Mouse (Mus musculus) liver, postnatal 0 days (tissue): Measurements from ENCODE around the gene Brd9. TPM values are rescaled to one million over a fixed set of nuclear protein-coding genes. Genes with fewer than 3 reads are reported as not detected.

Source experiments
- ATAC-seq: fragments of 200-750 bp; cut with Nextera tagmentation; 2 replicates; pipeline ENCODE4 v1.8.0; 2017; ENCODE audit warnings: mild to moderate bottlenecking, moderate library complexity
- DNase-seq: peaks from one replicate; pipeline ENCODE4 v3.0.0-alpha.2; 2016
- H3K27ac ChIP-seq: fragments of 300-500 bp; sonication (generic); 2 replicates; pipeline ENCODE4 v1.5.1; 2014; ENCODE audit warnings: antibody characterized with exemption, moderate library complexity, mild to moderate bottlenecking, low read depth
- H3K27me3 ChIP-seq: fragments of 300-500 bp; sonication (generic); 2 replicates; pipeline ENCODE4 v1.6.1; 2014; ENCODE audit warnings: low read length, control low read depth, mixed read lengths; ENCODE audit not compliant: insufficient read depth
- H3K36me3 ChIP-seq: fragments of 300-500 bp; sonication (generic); replicated peaks from 2 replicates; pipeline ENCODE4 v1.6.1; 2014; ENCODE audit warnings: mild to moderate bottlenecking, control low read depth, low read length, moderate library complexity, mixed read lengths; ENCODE audit not compliant: insufficient read depth
- H3K4me1 ChIP-seq: fragments of 300-500 bp; sonication (generic); 2 replicates; pipeline ENCODE4 v1.6.1; 2014; ENCODE audit warnings: antibody characterized with exemption, mild to moderate bottlenecking, control low read depth; ENCODE audit not compliant: insufficient read depth
- H3K4me2 ChIP-seq: fragments of 300-500 bp; sonication (generic); 2 replicates; pipeline ENCODE4 v1.6.1; 2014; ENCODE audit warnings: low read depth, mild to moderate bottlenecking, low read length, moderate library complexity, mixed read lengths
- H3K4me3 ChIP-seq: fragments of 300-500 bp; sonication (generic); 2 replicates; pipeline ENCODE4 v1.5.1; 2014; ENCODE audit warnings: low read depth, low read length
- H3K9ac ChIP-seq: fragments of 300-500 bp; sonication (generic); replicated peaks from 2 replicates; pipeline ENCODE4 v1.6.1; 2014; ENCODE audit warnings: mild to moderate bottlenecking, moderate library complexity
- H3K9me3 ChIP-seq: fragments of 300-500 bp; sonication (generic); 2 replicates; pipeline ENCODE4 v1.6.1; 2016; ENCODE audit warnings: mild to moderate bottlenecking, control low read depth, low read length, mixed read lengths
- CTCF ChIP-seq: sonication (generic); IDR thresholded peaks from 2 replicates; pipeline ENCODE4 v1.5.1; 2016; ENCODE audit warnings: antibody characterized with exemption, low read depth
- EP300 ChIP-seq: IDR thresholded peaks from 2 replicates; pipeline ENCODE4 v1.6.1; 2016; ENCODE audit warnings: antibody characterized with exemption, low read depth, mild to moderate bottlenecking
- WGBS: fragments of 180-500 bp; shearing (Covaris S2); extraction: QIAGEN DNeasy Blood & Tissue Kit; methylation state at CpG from one replicate; pipeline ENCODE4 v1.1.7; 2014; ENCODE audit not compliant: insufficient replicate concordance; 5-methylcytosine and 5-hydroxymethylcytosine counted together
- polyA plus RNA-seq: library from polyadenylated mRNA; unstranded; fragments of >200 nt; fragmentation: Nextera tagmentation; extraction: Ambion mirVana; gene quantifications from 2 replicates; pipeline ENCODE4 v1.2.1, GENCODE M21; 2015

Brd9 gene
- polyA plus RNA-seq, 1 experiment from 2014 or later = 10.6 TPM

DNA sequence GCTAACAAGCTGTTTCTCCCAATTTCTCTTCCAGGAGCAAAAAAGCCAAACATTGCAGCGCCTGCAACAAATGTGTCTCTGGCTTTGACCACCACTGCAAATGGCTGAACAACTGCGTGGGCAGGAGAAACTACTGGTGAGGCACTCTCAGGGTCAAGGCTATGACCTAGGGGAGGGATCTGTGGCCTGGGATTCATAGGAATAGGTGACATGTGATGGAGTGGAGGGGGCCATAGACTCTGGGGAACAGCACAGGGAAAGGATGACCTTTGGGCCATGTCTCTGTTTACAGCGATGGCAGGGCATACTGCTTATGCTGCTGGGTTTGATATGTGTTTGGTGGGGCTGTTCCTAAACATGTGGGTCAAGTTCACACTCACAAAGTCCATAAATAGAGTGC is 36.9 kb downstream of the Brd9 start:
- H3K9ac ChIP-seq = no peak overlapping the region
- H3K4me2 ChIP-seq = no peak overlapping the region
- 0 out of 2 replicates have a peak, but pooled peaks cover 8% of the 10 kb centered on the region for H3K4me1 ChIP-seq
- H3K9me3 ChIP-seq = no peaks in the 10 kb centered on the region
- DNase-seq (no peak), ATAC-seq (no peak)
- 59% methylated on average over 3 of the region's 3 CpGs for WGBS
- no peaks in the 10 kb centered on the region for H3K36me3 ChIP-seq
- H3K27ac ChIP-seq = no peak overlapping the region
- H3K27me3 ChIP-seq = no peaks in the 10 kb centered on the region
- no peak for TF ChIP-seq CTCF
- TF ChIP-seq EP300 = no peak
- H3K4me3 ChIP-seq = no peak overlapping the region

DNA sequence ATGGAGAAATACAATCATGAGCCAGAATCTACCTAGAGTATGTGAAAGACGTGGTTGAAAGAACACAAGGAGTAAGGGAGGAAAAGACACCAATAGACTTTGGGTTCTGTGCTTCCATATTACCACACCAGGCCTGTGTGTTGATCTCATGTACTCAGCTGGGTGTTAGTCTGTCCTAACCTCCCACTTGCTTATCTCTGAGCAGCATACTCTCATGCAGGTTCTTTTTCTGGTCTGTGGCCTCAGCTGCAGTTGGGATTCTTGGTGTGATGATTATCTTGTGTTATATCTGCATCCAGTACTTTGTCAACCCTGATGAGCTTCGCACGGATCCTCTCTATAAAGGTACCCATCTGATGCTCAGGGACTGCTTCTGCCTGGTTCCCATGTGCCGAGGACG is 39.3 kb downstream of the Brd9 start:
- Histone ChIP-seq H3K4me2 (no peak overlapping the region), H3K27me3 (no peaks in the 10 kb centered on the region), H3K9me3 (no peaks in the 10 kb centered on the region), H3K36me3 (no peaks in the 10 kb centered on the region), H3K9ac (no peak overlapping the region), H3K27ac (no peak overlapping the region), H3K4me3 (no peak overlapping the region), H3K4me1 (no peaks in the 10 kb centered on the region)
- ATAC-seq (no peak), DNase-seq (no peak)
- TF ChIP-seq EP300 (no peak), CTCF (no peak)
- 74% methylated on average over 5 of the region's 5 CpGs for WGBS

DNA sequence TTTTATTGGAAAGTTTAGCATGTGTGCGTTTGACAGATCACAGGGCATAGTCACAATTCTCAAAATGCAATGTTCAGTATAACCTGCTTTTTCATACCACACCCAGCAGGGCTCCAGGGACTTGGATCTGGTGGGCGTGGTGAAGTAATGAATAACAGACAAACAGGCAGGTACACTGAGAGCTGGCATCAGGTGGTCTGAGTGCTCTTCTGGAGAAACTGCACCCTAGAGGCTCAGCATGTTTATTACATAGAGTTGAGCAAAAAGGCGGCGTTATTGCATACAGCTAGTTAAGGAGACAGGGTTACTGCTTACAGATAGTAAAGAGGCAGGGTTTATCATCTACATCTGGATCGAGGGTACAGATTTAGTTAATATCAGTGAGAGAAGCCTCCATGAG is 52.7 kb downstream of the Brd9 start:
- H3K4me1 ChIP-seq = no peaks in the 10 kb centered on the region
- H3K36me3 ChIP-seq = no peaks in the 10 kb centered on the region
- TF ChIP-seq CTCF = no peak; the same call in 1 of the 2 replicates
- no peak for TF ChIP-seq EP300
- no peak overlapping the region for H3K4me3 ChIP-seq
- 53% methylated on average over 5 of the region's 5 CpGs for WGBS
- no peak for DNase-seq
- no peaks in the 10 kb centered on the region for H3K9me3 ChIP-seq
- peak; percentile 56 for ATAC-seq
- 0 out of 2 replicates have a peak overlapping the region, but pooled peaks have one; percentile 11 for H3K9ac ChIP-seq
- H3K27ac ChIP-seq = no peak overlapping the region
- no peaks in the 10 kb centered on the region for H3K27me3 ChIP-seq
- H3K4me2 ChIP-seq = 0 out of 2 replicates have a peak overlapping the region, but pooled peaks have one; percentile 13

DNA sequence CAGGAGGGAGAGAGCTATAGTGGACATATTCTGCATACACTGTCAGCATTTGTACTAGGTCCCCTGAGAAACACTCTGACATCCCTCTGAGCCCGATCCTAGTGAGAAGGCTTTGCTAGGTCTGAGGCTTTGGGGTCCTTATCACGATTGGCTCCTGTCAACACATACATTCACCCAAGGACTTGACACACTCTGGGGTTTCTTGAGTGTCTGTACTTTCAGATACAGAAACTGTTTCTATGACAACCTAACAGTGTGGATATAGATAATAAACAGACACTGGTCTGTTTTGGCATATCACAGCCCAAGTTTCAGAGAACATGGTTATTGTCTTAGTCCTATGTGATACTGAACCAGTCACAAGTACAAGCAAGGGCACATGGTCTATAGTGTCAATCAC is 53.1 kb downstream of the Brd9 start:
- no peak overlapping the region for H3K27ac ChIP-seq

DNA sequence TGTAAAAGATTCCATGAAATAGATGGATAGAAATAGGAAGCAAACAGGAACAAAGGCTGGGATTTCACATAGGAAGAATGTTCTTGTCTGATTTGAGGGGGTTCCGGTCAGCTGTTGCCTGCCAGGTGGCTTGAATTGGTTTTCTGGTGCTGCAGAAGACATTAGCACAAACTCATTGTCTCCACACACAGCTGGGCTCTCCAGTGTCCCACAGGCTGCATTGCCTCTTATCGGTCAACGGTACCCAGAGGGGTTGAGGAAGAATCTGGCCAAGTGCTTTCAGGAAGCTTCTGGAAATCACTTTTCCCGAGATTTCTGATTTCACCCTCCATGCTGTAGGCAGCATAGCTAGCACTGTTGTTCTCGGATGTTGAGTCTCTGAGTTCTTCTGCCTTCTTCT is 53.7 kb downstream of the Brd9 start:
- no peak for TF ChIP-seq CTCF
- TF ChIP-seq EP300 = no peak

More for the DNA sequence above, 53.1 kb downstream of the Brd9 start:
- Histone ChIP-seq H3K4me2 (no peak overlapping the region), H3K9me3 (no peaks in the 10 kb centered on the region), H3K27me3 (no peaks in the 10 kb centered on the region), H3K4me3 (no peak overlapping the region), H3K36me3 (no peaks in the 10 kb centered on the region), H3K9ac (0 out of 2 replicates have a peak overlapping the region, but pooled peaks have one; percentile 11), H3K4me1 (no peaks in the 10 kb centered on the region)
- 34% methylated on average over 2 of the region's 2 CpGs for WGBS
- TF ChIP-seq CTCF (no peak), EP300 (peak; percentile 87)
- DNase-seq (no peak), ATAC-seq (peak; percentile 85)

DNA sequence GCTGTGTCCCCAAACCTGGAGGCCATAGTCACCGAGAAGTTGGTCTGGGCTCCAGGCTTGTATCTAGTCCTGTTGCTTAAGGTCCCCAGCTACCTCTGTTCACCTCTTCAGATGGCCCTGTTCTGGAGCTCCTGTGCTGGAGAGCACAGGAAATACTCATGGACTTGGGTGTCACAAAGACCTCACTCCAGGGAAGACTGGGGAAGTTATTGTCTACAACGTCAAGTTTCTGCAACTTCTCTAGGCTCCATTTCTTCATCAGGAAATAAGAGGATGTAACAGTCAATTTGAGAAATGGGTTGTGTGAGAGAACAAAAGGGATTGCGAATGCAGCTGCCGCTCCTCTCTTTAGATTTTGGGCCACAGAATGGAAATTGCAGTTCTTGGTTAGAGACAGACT is 58.8 kb downstream of the Brd9 start:
- Histone ChIP-seq H3K36me3 (no peaks in the 10 kb centered on the region), H3K27me3 (no peaks in the 10 kb centered on the region), H3K4me3 (no peak overlapping the region), H3K4me1 (no peaks in the 10 kb centered on the region), H3K9me3 (no peaks in the 10 kb centered on the region), H3K9ac (no peak overlapping the region), H3K4me2 (no peak overlapping the region), H3K27ac (no peak overlapping the region)
- ATAC-seq (no peak), DNase-seq (no peak)
- WGBS = 53% methylated on average over 4 of the region's 4 CpGs
- TF ChIP-seq CTCF (no peak), EP300 (no peak)

More for the DNA sequence above, 53.7 kb downstream of the Brd9 start:
- Histone ChIP-seq H3K27ac (no peak overlapping the region), H3K9me3 (no peaks in the 10 kb centered on the region), H3K36me3 (no peaks in the 10 kb centered on the region), H3K27me3 (no peaks in the 10 kb centered on the region), H3K4me3 (no peak overlapping the region), H3K9ac (no peak overlapping the region), H3K4me1 (no peaks in the 10 kb centered on the region), H3K4me2 (no peak overlapping the region)
- DNase-seq (no peak), ATAC-seq (no peak)
- 66% methylated on average over 5 of the region's 5 CpGs for WGBS

DNA sequence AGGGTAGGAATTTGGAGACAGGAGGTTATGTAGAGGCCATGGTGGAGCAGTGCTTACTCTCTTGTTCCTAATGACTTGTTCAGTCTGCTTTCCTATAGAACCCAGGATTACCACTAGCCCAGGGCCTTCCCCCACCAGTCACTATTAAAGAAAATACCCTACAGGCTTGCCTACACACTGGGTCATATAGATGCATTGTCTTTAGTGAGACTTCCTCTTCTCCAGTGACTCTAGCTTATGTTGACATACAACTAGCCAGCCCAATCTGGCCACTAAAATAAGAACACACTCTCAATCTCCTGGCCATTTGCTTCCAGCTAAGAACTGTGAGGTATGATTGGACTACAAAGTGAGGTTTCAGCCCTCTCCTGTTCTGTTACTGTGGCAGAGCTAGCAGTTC is 62.9 kb downstream of the Brd9 start:
- no peak for TF ChIP-seq EP300
- TF ChIP-seq CTCF = no peak
- Histone ChIP-seq H3K27ac (no peak overlapping the region), H3K4me1 (no peaks in the 10 kb centered on the region)

More for the DNA sequence above, 62.9 kb downstream of the Brd9 start:
- H3K36me3 ChIP-seq = no peaks in the 10 kb centered on the region
- H3K9ac ChIP-seq = no peak overlapping the region
- no peak overlapping the region for H3K4me3 ChIP-seq
- no peak overlapping the region for H3K4me2 ChIP-seq
- H3K9me3 ChIP-seq = no peaks in the 10 kb centered on the region
- 0 out of 2 replicates have a peak, but pooled peaks cover 2% of the 10 kb centered on the region for H3K27me3 ChIP-seq
- DNase-seq = no peak
- ATAC-seq = no peak
